Mouse (Mus musculus): Measurements from ENCODE around the gene Card10. TPM values are rescaled to one million over a fixed set of nuclear protein-coding genes. Genes with fewer than 3 reads are reported as not detected.
A peak's percentile ranks its signal among the peaks of the same experiment; 100 is the strongest.

Gene Card10
- polyA plus RNA-seq, 2 experiments from 2014 or later: not detected

DNA sequence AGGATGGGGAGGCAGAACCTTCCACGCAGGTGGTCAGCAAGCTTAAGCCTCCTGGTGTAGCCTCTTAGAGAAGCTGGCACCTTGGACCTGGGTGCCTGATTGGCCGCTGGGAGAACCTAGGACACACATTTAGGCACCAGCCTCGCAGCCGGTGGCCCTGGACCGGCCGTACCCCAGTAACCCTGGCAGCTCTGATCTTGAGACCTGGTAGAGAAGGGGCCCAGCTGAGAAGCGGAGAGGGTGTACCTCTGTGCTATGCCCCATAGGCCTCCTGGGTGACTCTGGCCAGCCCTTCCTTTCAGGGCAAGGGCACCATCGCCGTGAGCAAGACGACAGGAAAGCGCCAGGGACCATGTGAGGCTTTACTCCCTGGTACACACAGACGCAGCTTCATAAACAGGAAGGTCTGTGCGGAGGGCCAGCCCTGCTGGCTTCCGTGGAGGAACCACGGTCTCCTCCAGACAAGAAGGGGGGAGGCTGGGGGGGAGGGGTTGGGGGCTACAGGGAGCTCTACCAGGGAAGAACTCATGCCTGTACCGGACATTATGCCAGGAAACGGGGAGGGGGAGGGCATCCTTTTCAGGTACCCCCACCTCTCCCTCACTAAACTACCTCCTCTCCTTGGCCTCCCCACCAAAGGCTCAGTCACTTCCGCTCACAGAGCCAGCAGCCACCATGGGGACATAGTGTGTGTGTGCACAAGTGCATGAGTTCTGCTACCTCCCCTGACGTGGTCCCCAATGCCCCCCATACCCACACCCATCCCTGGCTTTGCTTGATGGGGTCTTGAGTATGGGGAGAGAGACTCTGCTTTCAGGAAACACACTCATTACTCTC, 31.1 kb downstream of the Card10 start:
- ATAC-seq: peak; percentile 74

DNA sequence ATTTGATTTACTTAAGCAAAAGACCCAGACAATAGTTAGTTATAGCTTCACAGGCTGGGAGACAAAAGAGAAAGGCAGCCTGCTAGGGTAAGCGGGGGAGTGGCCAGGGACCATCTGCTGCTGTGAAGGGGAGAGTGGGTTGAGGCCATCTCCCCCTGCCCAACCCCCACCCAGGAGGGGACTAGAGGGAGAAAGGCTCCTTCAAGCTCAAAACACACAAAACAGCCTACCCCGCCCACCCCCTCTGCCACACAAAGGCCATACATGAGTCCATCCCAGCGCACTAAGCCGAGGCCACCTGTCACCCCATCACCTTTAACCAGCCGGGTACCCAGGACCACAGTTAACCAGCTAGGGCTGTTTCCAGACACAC, 31.9 kb downstream of the Card10 start:
- no peak for ATAC-seq

DNA sequence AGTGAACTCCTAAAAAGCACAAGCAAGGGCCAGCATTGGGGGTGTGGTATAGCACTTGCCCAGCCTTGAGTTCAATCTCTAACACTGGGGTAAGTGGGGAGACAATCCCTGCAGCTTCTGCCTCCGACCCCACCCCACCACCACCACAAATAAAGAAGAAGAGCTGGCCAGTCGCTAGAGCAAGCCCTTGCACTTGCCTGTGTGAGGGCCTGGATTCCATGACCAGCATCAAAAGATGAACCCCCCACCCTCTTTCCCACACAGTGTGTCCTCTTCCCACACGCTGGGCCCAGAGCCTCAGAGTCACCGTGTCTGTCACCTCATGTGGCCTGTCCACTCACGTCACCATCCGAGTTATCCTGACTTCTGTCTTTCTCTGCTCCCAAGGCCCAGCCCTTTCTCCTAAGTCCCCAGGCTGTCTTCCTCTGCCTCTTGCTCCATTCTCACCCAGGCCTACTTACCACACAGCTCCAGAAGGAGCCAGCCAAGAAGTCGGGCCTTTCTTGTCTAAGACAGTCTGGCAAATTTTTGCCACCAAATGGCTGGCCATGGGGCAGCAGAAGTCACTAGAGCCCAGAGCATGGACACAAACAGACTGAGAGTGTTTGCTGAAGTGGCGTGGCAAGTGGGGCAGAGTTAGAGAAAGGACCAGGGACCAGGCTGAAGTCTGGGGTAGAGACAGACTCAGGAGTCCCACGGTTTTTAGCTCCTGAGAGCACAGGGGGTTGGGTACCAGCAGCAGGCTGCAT, 32.4 kb downstream of the Card10 start:
- ATAC-seq: no peak

DNA sequence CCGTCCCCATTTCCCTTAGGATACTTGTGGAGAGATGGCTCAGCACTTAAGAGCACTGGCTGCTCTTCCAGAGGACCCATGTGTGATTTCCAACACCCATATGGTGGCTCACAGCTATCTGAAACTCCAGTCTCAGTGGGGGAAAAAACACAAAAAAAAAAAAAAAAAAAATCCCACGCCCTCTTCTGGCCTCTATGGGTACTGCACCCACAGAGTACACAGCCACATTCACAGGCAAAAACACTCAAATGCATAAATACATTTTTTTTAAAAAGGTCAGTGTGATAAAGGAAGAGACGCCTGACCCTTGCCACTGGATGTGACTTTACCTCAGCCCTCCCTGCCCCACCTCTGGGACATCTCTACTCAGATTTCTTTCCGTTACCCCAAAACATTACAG, 33.8 kb downstream of the Card10 start:
- ATAC-seq: no peak

GRCm38 (mm10) chr15:78763704-78764103, 39.1 kb downstream of the Card10 start:
- no peak for ATAC-seq

DNA sequence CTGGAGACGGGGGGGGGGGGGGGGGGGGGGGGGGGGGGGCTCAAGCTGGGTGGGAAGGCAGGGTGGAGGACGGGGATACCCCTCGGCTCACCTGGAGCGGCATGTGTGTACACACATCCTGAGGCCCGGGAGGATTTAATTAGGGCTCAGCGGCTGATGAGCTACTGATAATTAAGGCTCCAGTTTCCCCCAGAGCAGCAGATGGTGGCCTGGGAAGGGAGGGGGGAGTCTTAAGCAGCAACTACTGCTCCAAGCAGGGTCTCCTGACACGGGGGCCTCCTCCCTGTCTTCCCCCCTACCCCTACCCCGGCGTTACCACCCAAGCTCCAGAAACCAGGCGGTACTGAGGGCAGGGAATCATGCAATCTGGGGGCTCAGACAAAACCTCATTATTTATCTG, 39.6 kb downstream of the Card10 start:
- ATAC-seq: no peak

- ATAC-seq: no peak
Observed at GRCm38 (mm10) chr15:78761112-78761511, 41.7 kb downstream of the Card10 start.

DNA sequence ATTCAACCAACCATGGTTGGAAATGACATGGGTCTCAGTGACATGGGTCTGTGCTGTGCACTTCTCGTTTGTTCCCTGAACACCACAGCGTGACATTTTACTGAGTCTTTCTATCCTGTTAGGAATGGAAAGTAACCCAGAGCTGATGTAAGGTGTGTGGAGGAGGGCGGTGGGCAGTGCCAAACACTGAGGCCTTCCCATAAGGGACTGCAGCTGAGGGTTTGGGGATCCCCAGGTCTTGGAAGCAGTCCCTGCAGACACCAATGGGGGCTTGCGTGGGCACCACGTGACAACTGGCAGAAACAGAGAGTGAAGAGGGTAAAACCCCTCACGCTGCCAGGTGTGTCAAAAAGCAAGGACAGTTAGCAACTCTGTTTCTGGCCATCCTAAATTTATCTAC, 44.7 kb downstream of the Card10 start:
- ATAC-seq: no peak

- ATAC-seq: no peak
Observed at GRCm38 (mm10) chr15:78755966-78756725, 46.7 kb downstream of the Card10 start.

GRCm38 (mm10) chr15:78755226-78755625, 47.6 kb downstream of the Card10 start:
- no peak for ATAC-seq

- no peak for ATAC-seq
Observed at GRCm38 (mm10) chr15:78754144-78754543, 48.7 kb downstream of the Card10 start.

GRCm38 (mm10) chr15:78752991-78753390, 49.9 kb downstream of the Card10 start:
- ATAC-seq: no peak

DNA sequence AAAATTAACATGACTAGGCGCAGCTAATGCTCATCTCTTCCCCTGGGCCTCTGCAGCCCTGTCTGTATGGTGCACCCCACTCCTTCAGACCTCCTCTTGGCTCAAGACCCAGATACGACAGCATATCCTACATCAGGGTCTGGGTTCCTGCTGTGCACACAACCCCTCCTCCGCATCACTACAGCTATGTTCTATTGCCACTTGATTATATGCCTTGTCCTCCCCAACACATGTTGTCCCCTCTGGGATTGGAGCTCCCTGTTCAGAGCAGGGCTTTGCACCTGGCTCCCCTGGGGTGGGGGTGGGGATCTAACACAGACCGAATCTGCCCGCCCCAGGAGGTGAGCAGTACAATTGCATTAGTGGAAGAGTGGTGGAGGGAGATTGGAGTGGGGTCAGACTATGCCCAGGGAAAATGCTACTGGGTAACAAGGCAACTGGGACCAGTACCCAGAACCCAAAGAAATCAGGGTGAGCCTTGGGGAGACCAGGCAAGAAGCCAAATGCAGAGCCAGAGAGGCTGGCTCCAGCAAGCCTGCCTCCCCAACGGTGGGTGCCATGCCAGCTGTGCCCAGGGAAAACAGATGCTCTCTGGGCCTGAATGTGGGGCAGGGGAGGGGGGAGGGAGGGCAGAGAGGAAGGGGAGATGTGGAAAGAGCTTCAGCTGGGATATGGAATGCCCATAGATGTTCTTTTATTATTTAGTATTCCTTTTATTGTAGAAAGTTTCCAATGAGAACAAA, 52.1 kb downstream of the Card10 start:
- no peak for ATAC-seq

DNA sequence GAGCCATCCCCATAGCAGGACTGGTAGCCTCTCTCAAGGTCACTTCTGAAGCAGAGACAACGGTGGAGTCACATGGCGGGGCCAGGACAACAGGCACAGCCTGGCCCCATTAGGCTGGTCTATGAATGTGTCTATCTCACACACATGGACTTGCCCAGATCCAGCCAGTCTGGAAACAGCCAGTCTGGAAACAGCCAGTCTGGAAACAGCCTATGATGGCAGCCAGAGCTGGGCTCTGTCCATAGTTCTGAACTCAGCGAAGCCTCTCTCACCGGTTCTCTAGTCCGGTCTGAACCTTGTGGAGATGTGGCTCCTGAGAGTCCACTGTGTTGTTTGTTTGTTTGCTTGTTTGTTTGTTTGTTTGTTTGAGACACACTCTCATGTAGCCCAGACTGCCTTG, 53.0 kb downstream of the Card10 start:
- no peak for ATAC-seq

DNA sequence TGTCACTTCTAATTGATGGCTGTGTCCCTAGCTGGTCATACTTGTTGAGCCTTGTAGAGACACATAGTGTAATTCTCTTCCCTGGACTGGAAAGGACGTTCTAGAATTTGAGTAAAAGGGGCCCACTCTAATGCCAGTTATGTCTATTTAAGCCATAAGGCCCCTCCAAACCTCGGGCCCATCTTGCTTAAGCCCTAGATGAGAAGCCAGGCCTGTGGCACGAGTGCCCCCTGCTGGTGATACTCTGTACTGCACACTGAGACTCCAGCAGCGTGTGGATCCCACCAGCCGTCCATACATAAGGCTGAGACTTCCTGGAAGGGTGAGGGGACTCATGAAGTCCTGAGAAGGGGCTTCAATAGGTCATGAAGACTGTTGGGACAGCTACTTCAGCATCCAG, 58.6 kb downstream of the Card10 start:
- ATAC-seq: no peak

DNA sequence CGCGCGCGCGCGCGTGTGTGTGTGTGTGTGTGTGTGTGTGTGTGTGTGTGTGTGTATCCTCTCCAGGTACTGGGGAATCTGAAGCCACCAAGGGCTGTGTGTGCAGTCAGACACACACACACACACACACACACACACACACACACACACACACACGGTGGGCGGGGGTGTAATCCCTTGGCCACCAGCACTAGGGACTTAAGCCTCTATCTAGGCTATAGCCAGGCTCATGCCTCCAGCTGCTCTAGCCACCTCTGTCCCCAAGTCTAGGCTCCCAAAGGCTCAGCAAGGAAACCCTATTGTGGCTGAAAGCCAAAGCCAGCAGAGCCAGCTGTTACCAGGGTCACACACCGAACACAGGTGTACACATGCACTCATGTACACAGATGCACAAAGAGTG, 60.0 kb downstream of the Card10 start:
- ATAC-seq: no peak

DNA sequence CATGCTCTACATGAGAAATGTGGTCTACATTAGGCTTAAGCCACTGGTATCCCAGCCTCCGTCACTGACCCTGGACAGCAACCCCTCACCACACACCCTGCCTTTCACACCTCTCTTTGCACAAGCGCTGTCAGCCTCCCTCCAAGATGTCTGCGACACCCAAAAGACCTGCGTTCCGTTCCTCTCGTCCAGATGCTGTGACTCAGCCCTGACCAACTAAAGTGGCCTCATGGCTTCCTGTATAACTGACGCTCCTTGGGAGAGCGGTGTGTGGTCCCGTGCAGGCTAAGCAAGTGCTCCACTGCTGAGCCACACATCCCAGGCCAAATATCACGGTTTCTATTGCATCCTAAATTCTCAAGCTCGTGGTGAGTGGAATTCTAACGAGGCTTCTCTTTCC, 62.2 kb downstream of the Card10 start:
- ATAC-seq: no peak

DNA sequence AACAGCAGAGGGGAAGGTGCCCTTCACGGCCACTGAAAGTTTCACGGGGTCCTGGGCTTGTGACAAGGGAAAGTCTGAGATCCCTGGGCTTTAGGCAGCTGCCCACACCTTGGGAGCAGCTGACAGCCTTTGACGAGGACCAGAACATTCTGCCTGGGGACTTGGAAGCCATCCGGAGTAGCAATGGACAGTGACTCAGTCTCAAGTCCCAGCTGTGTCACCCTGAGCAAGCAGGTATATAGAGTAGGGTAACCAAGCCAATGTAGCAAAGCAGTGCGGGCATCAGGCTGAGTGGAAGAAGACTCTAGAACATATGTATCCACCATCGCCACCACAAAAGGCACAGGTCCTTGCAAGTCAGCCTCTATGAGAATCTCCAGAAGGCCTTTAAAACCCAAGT, 65.7 kb downstream of the Card10 start:
- no peak for ATAC-seq

DNA sequence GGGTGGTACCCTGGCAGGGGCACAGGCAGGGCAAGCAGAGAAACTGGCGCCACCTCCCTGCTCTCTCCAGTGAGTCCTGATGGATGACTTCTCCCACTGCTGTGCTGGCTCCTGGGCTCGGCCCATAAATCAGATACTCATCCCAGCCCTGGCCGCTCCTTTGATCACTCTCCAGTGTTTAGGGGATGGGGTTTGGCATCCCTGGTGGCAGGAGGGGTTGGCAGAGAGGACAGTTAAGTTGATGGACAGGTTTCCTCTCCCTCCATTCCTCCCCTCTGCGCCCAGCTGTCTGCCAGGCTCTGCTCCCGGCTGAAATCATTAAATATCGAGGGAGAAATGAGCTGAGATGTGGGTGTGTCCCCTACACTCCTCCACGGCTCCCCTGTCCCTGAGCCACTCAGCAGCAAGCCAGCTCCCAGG, 66.2 kb downstream of the Card10 start:
- ATAC-seq: no peak

DNA sequence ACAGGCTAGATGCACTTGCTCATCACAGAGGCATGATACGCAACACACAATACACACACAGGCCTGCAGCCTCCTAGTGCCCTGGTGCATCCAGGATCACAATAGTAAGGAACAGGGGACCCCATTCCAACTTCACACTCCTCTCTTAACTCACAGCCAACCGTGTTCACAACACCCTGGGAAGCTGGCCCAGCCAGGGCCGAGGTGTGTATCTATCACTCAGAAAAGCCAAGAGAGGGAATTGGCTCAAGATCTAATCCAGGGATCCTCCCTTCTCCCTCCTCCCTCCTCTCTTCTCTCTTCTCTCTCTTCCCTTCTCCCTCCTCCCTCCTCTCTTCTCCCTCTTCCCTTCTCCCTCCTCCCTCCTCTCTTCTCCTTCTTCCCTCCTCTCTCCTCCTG, 66.7 kb downstream of the Card10 start:
- no peak for ATAC-seq

GRCm38 (mm10) chr15:78735431-78736180, 67.2 kb downstream of the Card10 start:
- no peak for ATAC-seq

- no peak for ATAC-seq
Observed at GRCm38 (mm10) chr15:78731830-78732229, 71.0 kb downstream of the Card10 start.

Measured in CD4-positive, CD25-positive, alpha-beta regulatory T cell, adult 4 months (primary cell).